Mouse (Mus musculus): ENCODE measurements at regions not wholly inside any gene's neighbourhood (a gene's known extent, or its start where the extent isn't known, plus 50 kb on each side); places are given as distances from the start of the nearest gene placed in this dataset.
A peak's percentile ranks its signal among the peaks of the same experiment; 100 is the strongest.
"Not testable (repeated sequence)": the region's sequence is repeated elsewhere in the genome, so short reads cannot be mapped to it uniquely, and the experiment has no call there.

DNA sequence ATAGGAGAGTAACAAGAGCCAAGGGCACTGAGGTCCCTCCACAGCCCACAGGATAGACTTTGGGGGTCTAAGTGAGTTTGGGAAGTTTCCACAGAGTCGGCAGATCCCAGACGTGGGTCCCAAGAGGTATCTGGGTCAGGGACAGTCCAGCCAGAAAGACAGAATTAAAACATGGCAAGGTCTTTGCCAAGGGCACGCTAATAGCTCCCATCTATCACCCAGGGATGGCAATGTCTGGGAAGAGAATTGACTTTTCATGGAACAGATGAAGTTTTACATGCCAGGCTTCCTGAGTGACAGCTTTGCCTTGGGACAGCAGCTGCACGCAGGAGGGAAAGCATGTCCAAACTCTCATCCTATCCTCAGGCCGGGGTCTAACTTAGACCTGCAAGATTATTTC lies 563.5 kb downstream of the Gm10330 start:
- DNase-seq (ENCODE audit: low read depth): not testable (repeated sequence)

DNA sequence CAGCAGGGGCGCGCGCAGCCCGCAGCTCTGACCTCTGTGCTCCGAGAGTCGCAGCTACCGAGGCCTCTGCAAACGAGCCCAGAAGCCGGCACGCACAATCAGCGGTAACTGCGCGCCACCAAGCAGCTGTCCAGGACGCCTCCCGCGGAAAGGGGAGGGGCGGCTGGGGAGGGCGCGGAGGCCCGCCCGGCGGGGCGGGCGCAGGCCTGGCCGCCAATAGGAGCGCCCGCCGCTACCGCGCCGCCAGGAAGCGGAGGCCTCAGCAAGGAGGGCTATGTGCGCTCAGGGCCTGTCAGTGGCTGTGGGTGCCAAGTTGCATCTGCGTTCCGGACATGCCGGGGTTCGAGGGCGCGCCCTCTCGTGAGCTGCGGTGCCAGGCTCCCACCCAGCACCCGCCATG lies 590.5 kb downstream of the Gm10330 start:
- DNase-seq (ENCODE audit: low read depth): peak; percentile 63

DNA sequence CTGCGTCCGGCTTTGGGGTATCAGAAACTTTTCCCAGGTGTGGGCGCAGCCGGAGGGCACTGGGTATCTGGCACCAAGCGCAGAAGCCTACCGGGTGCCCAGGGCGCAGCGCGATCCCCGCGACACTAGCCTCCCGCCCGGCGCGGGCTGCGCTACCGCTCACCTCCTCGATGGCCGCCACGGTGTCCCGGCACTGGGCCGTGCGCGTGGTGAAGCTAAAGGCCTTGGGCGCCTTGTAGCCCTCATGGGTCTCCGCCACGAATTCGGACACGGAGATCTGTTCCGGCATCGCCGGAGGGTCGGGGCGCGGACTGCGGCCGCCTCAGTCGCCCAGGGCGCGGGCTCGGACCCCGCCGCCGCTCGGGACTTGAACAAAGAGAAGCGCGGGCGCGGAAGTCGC lies 591.0 kb downstream of the Gm10330 start:
- peak; percentile 0 for DNase-seq (ENCODE audit: low read depth)

Data from brain, embryonic 14.5 days (tissue).